Mouse (Mus musculus): Measurements from ENCODE around the gene Bola2. TPM values are rescaled to one million over a fixed set of nuclear protein-coding genes. Genes with fewer than 3 reads are reported as not detected.

The Bola2 gene
- polyA plus RNA-seq (2017; shearing (Covaris generic)) = 130 TPM

GRCm38 (mm10) chr7:126695210-126695611 is at the start of gene Bola2:
Gene Bola2 (plus strand): TSS chr7:126695401.

GRCm38 (mm10) chr7:126649231-126650051 is 45.8 kb upstream of the Bola2 start, which contains the start of gene Sgf29:
Gene Sgf29 (plus strand): TSS chr7:126649309.

GRCm38 (mm10) chr7:126676207-126676606 is 19.0 kb upstream of the Bola2 start, which contains the start of gene Sult1a1:
Gene Sult1a1 (minus strand): TSS chr7:126676432.

DNA sequence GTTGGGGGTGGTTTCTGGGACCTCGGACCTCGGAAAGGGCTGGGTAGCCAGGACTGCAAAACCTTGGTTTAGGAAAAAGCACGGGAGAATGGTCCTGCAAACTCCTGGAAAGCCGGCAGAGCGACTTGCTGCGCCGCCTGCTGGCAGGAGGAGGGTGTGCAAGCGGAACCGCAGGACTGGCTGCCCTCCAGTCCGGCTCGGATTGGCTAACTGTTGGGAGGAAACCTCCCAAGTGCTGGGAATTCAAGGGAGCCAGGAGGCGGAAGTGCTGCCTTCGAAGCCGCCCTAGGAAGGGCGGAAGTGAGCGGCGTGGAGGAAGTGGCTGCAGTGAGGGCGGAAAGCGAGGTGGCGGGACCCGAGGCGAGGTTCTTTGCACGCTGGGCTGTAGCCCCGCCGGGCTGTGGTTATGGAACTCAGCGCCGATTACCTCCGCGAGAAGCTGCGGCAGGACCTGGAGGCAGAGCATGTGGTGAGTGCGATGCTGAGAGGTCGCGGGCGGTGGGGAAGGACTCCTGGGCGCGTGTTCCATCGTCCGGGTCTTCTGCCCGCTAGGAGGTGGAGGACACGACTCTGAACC is 518 bp downstream of the Bola2 start, which contains the start of gene Slx1b:
Gene Slx1b (minus strand): TSS at position 154 of the 577 bp plus-strand sequence.

GRCm38 (mm10) chr7:126707442-126708174 is 12.4 kb downstream of the Bola2 start, which contains the start of gene Coro1a:
Gene Coro1a (minus strand): TSS chr7:126707787.

Other genes with a start within 250 kb of the Bola2 start
- 0.57 TPM for gene Atp2a1, start 232.3 kb upstream of the Bola2 start, polyA plus RNA-seq (2017; shearing (Covaris generic))
- 35.5 TPM for gene Sh2b1, start 220.0 kb upstream of the Bola2 start, polyA plus RNA-seq (2017; shearing (Covaris generic))
- gene Tufm, start 208.0 kb upstream of the Bola2 start, polyA plus RNA-seq (2017; shearing (Covaris generic)) = 132 TPM
- gene Atxn2l, start 192.0 kb upstream of the Bola2 start, polyA plus RNA-seq (2017; shearing (Covaris generic)) = 32.9 TPM
- 235 TPM for gene Eif3c, start 129.0 kb upstream of the Bola2 start, polyA plus RNA-seq (2017; shearing (Covaris generic))
- gene Apobr, start 110.5 kb upstream of the Bola2 start, polyA plus RNA-seq (2017; shearing (Covaris generic)) = 4.3 TPM
- gene Cln3, start 109.6 kb upstream of the Bola2 start, polyA plus RNA-seq (2017; shearing (Covaris generic)) = 120 TPM
- not detected for gene Il27, start 100.5 kb upstream of the Bola2 start, polyA plus RNA-seq (2017; shearing (Covaris generic))
- gene Nupr1, start 64.5 kb upstream of the Bola2 start, polyA plus RNA-seq (2017; shearing (Covaris generic)) = not detected
- 109 TPM for gene Sgf29, start 46.1 kb upstream of the Bola2 start, polyA plus RNA-seq (2017; shearing (Covaris generic))
- 1.5 TPM for gene Sult1a1, start 19.0 kb upstream of the Bola2 start, polyA plus RNA-seq (2017; shearing (Covaris generic))
- gene Slx1b, start 383 bp downstream of the Bola2 start, polyA plus RNA-seq (2017; shearing (Covaris generic)) = 11.5 TPM
- gene Coro1a, start 12.4 kb downstream of the Bola2 start, polyA plus RNA-seq (2017; shearing (Covaris generic)) = 3,436 TPM
- gene Mapk3, start 64.2 kb downstream of the Bola2 start, polyA plus RNA-seq (2017; shearing (Covaris generic)) = 29.4 TPM
- 0.93 TPM for gene Gdpd3, start 70.9 kb downstream of the Bola2 start, polyA plus RNA-seq (2017; shearing (Covaris generic))
- gene Ypel3, start 81.6 kb downstream of the Bola2 start, polyA plus RNA-seq (2017; shearing (Covaris generic)) = 283 TPM
- gene Tbx6, start 86.1 kb downstream of the Bola2 start, polyA plus RNA-seq (2017; shearing (Covaris generic)) = 4.4 TPM
- 420 TPM for gene Ppp4c, start 97.1 kb downstream of the Bola2 start, polyA plus RNA-seq (2017; shearing (Covaris generic))
- not detected for gene Fam57b, start 102.3 kb downstream of the Bola2 start, polyA plus RNA-seq (2017; shearing (Covaris generic))
- gene 4930451I11Rik, start 136.2 kb downstream of the Bola2 start, polyA plus RNA-seq (2017; shearing (Covaris generic)) = not detected
- gene Doc2a, start 152.0 kb downstream of the Bola2 start, polyA plus RNA-seq (2017; shearing (Covaris generic)) = not detected
- gene Hirip3, start 166.6 kb downstream of the Bola2 start, polyA plus RNA-seq (2017; shearing (Covaris generic)) = 9.9 TPM
- 97.3 TPM for gene Ino80e, start 167.0 kb downstream of the Bola2 start, polyA plus RNA-seq (2017; shearing (Covaris generic))
- 61.6 TPM for gene Taok2, start 189.3 kb downstream of the Bola2 start, polyA plus RNA-seq (2017; shearing (Covaris generic))
- 47.8 TPM for gene Tmem219, start 227.5 kb downstream of the Bola2 start, polyA plus RNA-seq (2017; shearing (Covaris generic))
- gene Kctd13, start 233.5 kb downstream of the Bola2 start, polyA plus RNA-seq (2017; shearing (Covaris generic)) = 11.5 TPM